Mouse (Mus musculus) hindbrain, embryonic 10.5 days (tissue): ENCODE results near the gene Syt17. TPM values are rescaled to one million over a fixed set of nuclear protein-coding genes. Genes with fewer than 3 reads are reported as not detected.

Experiments used
- DNase-seq: peaks from one replicate; pipeline ENCODE4 v3.0.0-alpha.2; 2017; ENCODE audit warnings: low spot score
- H3K27ac ChIP-seq: fragments of 300-500 bp; sonication (generic); 2 replicates; pipeline ENCODE4 v1.5.1; 2016; ENCODE audit warnings: mild to moderate bottlenecking, moderate library complexity
- H3K27me3 ChIP-seq: fragments of 300-500 bp; sonication (generic); 2 replicates; pipeline ENCODE4 v1.6.1; 2016; ENCODE audit warnings: mild to moderate bottlenecking; ENCODE audit not compliant: poor library complexity, insufficient read depth, severe bottlenecking
- H3K36me3 ChIP-seq: fragments of 300-500 bp; sonication (generic); 2 replicates; pipeline ENCODE4 v1.6.1; 2016; ENCODE audit warnings: mild to moderate bottlenecking, moderate library complexity
- H3K4me1 ChIP-seq: fragments of 300-500 bp; sonication (generic); replicated peaks from 2 replicates; pipeline ENCODE4 v1.6.1; 2016; ENCODE audit warnings: mild to moderate bottlenecking
- H3K4me3 ChIP-seq: fragments of 300-500 bp; sonication (generic); 2 replicates; pipeline ENCODE4 v1.5.1; 2016; ENCODE audit warnings: mild to moderate bottlenecking, moderate library complexity
- H3K9me3 ChIP-seq: fragments of 300-500 bp; sonication (generic); 2 replicates; pipeline ENCODE4 v1.6.1; 2016; ENCODE audit warnings: mild to moderate bottlenecking, moderate library complexity
- WGBS: fragments of 180-500 bp; shearing (Covaris S2); methylation state at CpG from one replicate; pipeline ENCODE4 v1.1.7; 2016; 5-methylcytosine and 5-hydroxymethylcytosine counted together
- polyA plus RNA-seq: library from polyadenylated mRNA; unstranded; fragments of >200 nt; fragmentation: Nextera tagmentation; extraction: Ambion mirVana; gene quantifications from 2 replicates; pipeline ENCODE4 v1.2.1, GENCODE M21; 2016

Syt17 gene
- polyA plus RNA-seq, 1 experiment from 2014 or later = 3.0 TPM

GRCm38 (mm10) chr7:118452940-118453339 is 4.9 kb upstream of the Syt17 start:
- Histone ChIP-seq H3K4me1 (peaks cover 11% of the 10 kb centered on the region), H3K4me3 (no peak overlapping the region), H3K36me3 (no peaks in the 10 kb centered on the region), H3K27ac (no peak overlapping the region), H3K27me3 (peaks cover 16% of the 10 kb centered on the region), H3K9me3 (no peaks in the 10 kb centered on the region)
- 40% methylated on average over 2 of the region's 2 CpGs for WGBS
- DNase-seq = no peak

GRCm38 (mm10) chr7:118447291-118448133 is 510 bp downstream of the Syt17 start:
- no peaks in the 10 kb centered on the region for H3K9me3 ChIP-seq
- H3K4me1 ChIP-seq = peaks cover 30% of the 10 kb centered on the region
- peak; percentile 68 for DNase-seq
- H3K4me3 ChIP-seq = peak overlapping the region; percentile 64
- under 1% methylated on average over 65 of the region's 65 CpGs for whole genome bisulfite sequencing
- no peaks in the 10 kb centered on the region for H3K36me3 ChIP-seq
- H3K27ac ChIP-seq = peak overlapping the region; percentile 79
- H3K27me3 ChIP-seq = peaks cover 58% of the 10 kb centered on the region

GRCm38 (mm10) chr7:118443895-118444485 is 4.0 kb downstream of the Syt17 start:
- Histone ChIP-seq H3K27ac (no peak overlapping the region), H3K27me3 (peaks cover 56% of the 10 kb centered on the region), H3K4me1 (peaks cover 30% of the 10 kb centered on the region), H3K36me3 (no peaks in the 10 kb centered on the region), H3K4me3 (no peak overlapping the region), H3K9me3 (no peaks in the 10 kb centered on the region)
- DNase-seq = no peak
- 64% methylated on average over 7 of the region's 7 CpGs for WGBS

- Histone ChIP-seq H3K36me3 (no peaks in the 10 kb centered on the region), H3K9me3 (no peaks in the 10 kb centered on the region), H3K4me3 (no peak overlapping the region), H3K4me1 (peaks cover 26% of the 10 kb centered on the region), H3K27me3 (peaks cover 56% of the 10 kb centered on the region), H3K27ac (no peak overlapping the region)
- DNase-seq = no peak
- 6% methylated on average over 9 of the region's 9 CpGs for WGBS
Observed at GRCm38 (mm10) chr7:118443371-118443770, 4.7 kb downstream of the Syt17 start.

- Histone ChIP-seq H3K27me3 (peaks cover 38% of the 10 kb centered on the region), H3K27ac (no peak overlapping the region), H3K4me3 (no peak overlapping the region), H3K4me1 (peaks cover 9% of the 10 kb centered on the region; the same call in 1 of the 2 replicates), H3K9me3 (no peaks in the 10 kb centered on the region), H3K36me3 (no peaks in the 10 kb centered on the region)
- 91% methylated on average over 6 of the region's 6 CpGs for WGBS
- no peak for DNase-seq
Observed at GRCm38 (mm10) chr7:118441535-118441934, 6.5 kb downstream of the Syt17 start.

GRCm38 (mm10) chr7:118437101-118437802 is 10.8 kb downstream of the Syt17 start:
- WGBS = 59% methylated on average over 7 of the region's 7 CpGs

GRCm38 (mm10) chr7:118428937-118429336 is 19.1 kb downstream of the Syt17 start:
- 81% methylated on average over 2 of the region's 2 CpGs for WGBS
- DNase-seq = no peak
- H3K36me3 ChIP-seq = no peaks in the 10 kb centered on the region
- no peaks in the 10 kb centered on the region for H3K27me3 ChIP-seq
- H3K4me1 ChIP-seq = no peaks in the 10 kb centered on the region
- H3K9me3 ChIP-seq = no peaks in the 10 kb centered on the region
- H3K4me3 ChIP-seq = no peak overlapping the region
- no peak overlapping the region for H3K27ac ChIP-seq

More at GRCm38 (mm10) chr7:118437101-118437802, 10.8 kb downstream of the Syt17 start:
- H3K36me3 ChIP-seq = no peaks in the 10 kb centered on the region
- no peaks in the 10 kb centered on the region for H3K4me1 ChIP-seq
- no peak overlapping the region for H3K4me3 ChIP-seq
- peaks cover 8% of the 10 kb centered on the region for H3K27me3 ChIP-seq
- H3K27ac ChIP-seq = no peak overlapping the region
- no peaks in the 10 kb centered on the region for H3K9me3 ChIP-seq
- DNase-seq = peak; percentile 26

- no peak overlapping the region for H3K4me3 ChIP-seq
- no peak for DNase-seq
- H3K9me3 ChIP-seq = no peaks in the 10 kb centered on the region
- H3K27ac ChIP-seq = no peak overlapping the region
- no peaks in the 10 kb centered on the region for H3K36me3 ChIP-seq
- 62% methylated on average over 6 of the region's 6 CpGs for WGBS
- no peaks in the 10 kb centered on the region for H3K27me3 ChIP-seq
- no peaks in the 10 kb centered on the region for H3K4me1 ChIP-seq
Observed at GRCm38 (mm10) chr7:118419491-118420180, 28.4 kb downstream of the Syt17 start.

GRCm38 (mm10) chr7:118414183-118414582 is 33.8 kb downstream of the Syt17 start:
- WGBS = 85% methylated on average over 3 of the region's 3 CpGs
- no peak overlapping the region for H3K27ac ChIP-seq

GRCm38 (mm10) chr7:118411877-118412276 is 36.1 kb downstream of the Syt17 start:
- H3K4me1 ChIP-seq = peaks cover 10% of the 10 kb centered on the region; the same call in 1 of the 2 replicates
- H3K36me3 ChIP-seq = no peaks in the 10 kb centered on the region
- 82% methylated on average over 3 of the region's 3 CpGs for WGBS
- H3K9me3 ChIP-seq = no peaks in the 10 kb centered on the region
- no peaks in the 10 kb centered on the region for H3K27me3 ChIP-seq
- no peak overlapping the region for H3K27ac ChIP-seq
- DNase-seq = no peak
- no peak overlapping the region for H3K4me3 ChIP-seq

More at GRCm38 (mm10) chr7:118414183-118414582, 33.8 kb downstream of the Syt17 start:
- Histone ChIP-seq H3K4me1 (peaks cover 10% of the 10 kb centered on the region; the same call in 1 of the 2 replicates), H3K4me3 (no peak overlapping the region), H3K9me3 (no peaks in the 10 kb centered on the region), H3K27me3 (no peaks in the 10 kb centered on the region), H3K36me3 (no peaks in the 10 kb centered on the region)
- no peak for DNase-seq

GRCm38 (mm10) chr7:118409421-118409820 is 38.6 kb downstream of the Syt17 start:
- no peak overlapping the region for H3K4me3 ChIP-seq
- no peaks in the 10 kb centered on the region for H3K9me3 ChIP-seq
- H3K4me1 ChIP-seq = peaks cover 10% of the 10 kb centered on the region; the same call in 1 of the 2 replicates
- H3K27me3 ChIP-seq = no peaks in the 10 kb centered on the region
- H3K36me3 ChIP-seq = no peaks in the 10 kb centered on the region
- DNase-seq = peak; percentile 15
- H3K27ac ChIP-seq = no peak overlapping the region
- 36% methylated on average over 2 of the region's 2 CpGs for WGBS

- H3K9me3 ChIP-seq = no peaks in the 10 kb centered on the region
- DNase-seq = no peak
- no peak overlapping the region for H3K27ac ChIP-seq
- H3K27me3 ChIP-seq = no peaks in the 10 kb centered on the region
- H3K36me3 ChIP-seq = no peaks in the 10 kb centered on the region
- H3K4me1 ChIP-seq = peaks cover 12% of the 10 kb centered on the region
- no peak overlapping the region for H3K4me3 ChIP-seq
Observed at GRCm38 (mm10) chr7:118405251-118405650, 42.8 kb downstream of the Syt17 start.
